ENCODE assay signal across 8 mouse cellular contexts in the genomic region with DNA sequence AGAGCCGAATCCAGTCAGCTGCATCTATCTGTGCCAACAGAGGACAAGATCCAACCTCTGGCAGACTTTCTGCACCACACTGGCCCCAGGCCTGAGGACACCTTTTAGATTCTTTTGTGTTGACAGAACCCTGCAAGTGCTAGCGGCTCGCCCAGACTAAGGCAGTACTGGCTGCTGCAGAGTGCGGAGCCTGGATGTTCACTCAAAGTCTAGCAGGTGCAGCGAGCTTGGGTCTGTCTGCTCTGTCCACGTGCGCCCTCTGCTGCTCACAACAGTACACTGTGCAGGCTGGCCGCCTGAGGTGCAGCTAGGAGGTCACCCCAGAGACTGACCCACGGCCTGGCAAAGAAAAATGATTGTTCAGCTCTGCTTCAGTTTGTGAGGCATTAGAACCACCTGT. TPM values are rescaled to one million over a fixed set of nuclear protein-coding genes. Genes with fewer than 3 reads are reported as not detected.
DNase-seq lines count a peak whose midpoint lies in the region; ATAC-seq and TF ChIP-seq lines count a peak whose summit lies in the region.

No protein-coding gene starts in this region.

- no peak for TF ChIP-seq CTCF in Patski (IDR thresholded peaks at IDR 0.05)
- peak; percentile 98 for TF ChIP-seq CTCF in cerebellum, adult 2 months (IDR thresholded peaks at IDR 0.05; ENCODE audit: borderline replicate concordance, insufficient read depth, low read depth, low read length)

- ATAC-seq in Patski: peak; percentile 38
- ATAC-seq in hindbrain, embryonic 14.5 days (ENCODE audit: low FRiP score): peak; percentile 73
- peak; percentile 89 for ATAC-seq in megakaryocyte, adult 5-6 weeks (ENCODE audit: poor library complexity, severe bottlenecking)

- 4% methylated on average over 9 of the region's 9 CpGs for WGBS in cerebellum, adult 2 months
- 11% methylated on average over 9 of the region's 9 CpGs for WGBS in hindbrain, embryonic 14.5 days

- H3K27me3 ChIP-seq in Patski: no peaks in the 10 kb centered on the region
- H3K27me3 ChIP-seq in cerebellum, adult 2 months (ENCODE audit: control insufficient read depth, insufficient read depth, low read length): no peaks in the 10 kb centered on the region
- peaks cover 6% of the 10 kb centered on the region; the same call in 1 of the 2 replicates for H3K27me3 ChIP-seq in hindbrain, embryonic 14.5 days (ENCODE audit: control insufficient read depth, insufficient read depth, low read length)

- no peaks in the 10 kb centered on the region for H3K36me3 ChIP-seq in hindbrain, embryonic 14.5 days (replicated peaks; ENCODE audit: control insufficient read depth, insufficient read depth)

- CTCF ChIA-PET in Patski (lab: Charles Lee): interaction anchor here (0.8 to 5.0 kb wide), 18 partner anchors 9 to 155 kb away, joined by 3 to 67 read pairs (median 4); no protein-coding TSS in a partner anchor

- POLR2A ChIA-PET in Patski (lab: Charles Lee): interaction anchor here (2.1 kb wide), 1 partner anchor 27 kb away, joined by 8 read pairs; no protein-coding TSS in a partner anchor

- H3K9ac ChIP-seq in hindbrain, embryonic 14.5 days: 0 out of 2 replicates have a peak overlapping the region, but pooled peaks have one; percentile 12

- no peak overlapping the region for H3K4me3 ChIP-seq in cerebellum, adult 2 months (replicated peaks; ENCODE audit: insufficient read depth, low read depth, low read length)
- no peak overlapping the region for H3K4me3 ChIP-seq in hindbrain, embryonic 14.5 days (replicated peaks; ENCODE audit: low read length)

- in situ Hi-C loops in Patski (cut with MboI; ENCODE audit: low pct_unique_long_range_greater_than_20kb): loop anchor here (5.0 to 25.0 kb wide), 2 partner anchors 35 to 535 kb away; partner anchors contain the start of genes Ap2a2 and Mob2

- H3K27ac ChIP-seq in cerebellum, adult 2 months (ENCODE audit: insufficient read depth, low read length): no peak overlapping the region
- no peak overlapping the region for H3K27ac ChIP-seq in hindbrain, embryonic 14.5 days

- no peaks in the 10 kb centered on the region for H3K9me3 ChIP-seq in hindbrain, embryonic 14.5 days (ENCODE audit: control insufficient read depth, low read length)

- DNase-seq in Patski (ENCODE audit: low read depth, low spot score): no peak
- DNase-seq in cerebellum, adult 2 months: peak; percentile 84 to 91
- DNase-seq in forelimb bud, embryonic 11.5 days (ENCODE audit: low read depth, low spot score): peak; percentile 68
- DNase-seq in hindbrain, embryonic 14.5 days (ENCODE audit: low spot score): peak; percentile 87
- peak; percentile 69 to 77 for DNase-seq in layer of hippocampus, postnatal 36 days
- DNase-seq in right cerebral cortex, adult 2 months (ENCODE audit: low spot score in 2 of 2): peak; percentile 81 to 88
- peak; percentile 75 for DNase-seq in urinary bladder, postnatal 25 days (ENCODE audit: low spot score)

- TF ChIP-seq POLR2A in cerebellum, adult 2 months (IDR thresholded peaks at IDR 0.05; ENCODE audit: borderline replicate concordance, insufficient read depth, low read length): no peak

- peak overlapping the region; percentile 18; the same call in 1 of the 2 replicates for H3K4me2 ChIP-seq in hindbrain, embryonic 14.5 days (replicated peaks)

- peaks cover 10% of the 10 kb centered on the region; the same call in 1 of the 2 replicates for H3K4me1 ChIP-seq in cerebellum, adult 2 months (ENCODE audit: control insufficient read depth, insufficient read depth, low read length)
- peaks cover 21% of the 10 kb centered on the region for H3K4me1 ChIP-seq in hindbrain, embryonic 14.5 days (replicated peaks; ENCODE audit: control insufficient read depth, insufficient read depth, low read length)

RNA-seq across cellular contexts. Expression of gene Dusp8, which starts 2.1 kb away (rescaled TPM):
- 15.2 TPM for polyA plus RNA-seq in Patski (2021)
- polyA plus RNA-seq in cerebellum, adult 2 months (2012; rRNA removed): 85.8 and 90.1 TPM in 2 replicates
- polyA plus RNA-seq in hindbrain, embryonic 14.5 days (2014; fragmentation: Nextera tagmentation; extraction: Ambion mirVana): 133 and 142 TPM in 2 replicates
- total RNA-seq in layer of hippocampus, postnatal 36 days (2021): 100 to 1,000 TPM; 123 to 125 TPM
- not detected in 2 replicates for total RNA-seq in megakaryocyte, adult 5-6 weeks (2015)
- not detected in 2 replicates for total RNA-seq in megakaryocyte, adult 5-6 weeks (2017)

RNA-seq across cellular contexts. Expression of gene Gm45618, which starts 22.8 kb away (rescaled TPM):
- not detected for polyA plus RNA-seq in Patski (2021)
- not detected in 2 replicates for polyA plus RNA-seq in cerebellum, adult 2 months (2012; rRNA removed)
- not detected in 2 replicates for polyA plus RNA-seq in hindbrain, embryonic 14.5 days (2014; fragmentation: Nextera tagmentation; extraction: Ambion mirVana)
- total RNA-seq in layer of hippocampus, postnatal 36 days (2021): not detected
- total RNA-seq in megakaryocyte, adult 5-6 weeks (2015): not detected in 2 replicates
- not detected in 2 replicates for total RNA-seq in megakaryocyte, adult 5-6 weeks (2017)

RNA-seq across cellular contexts. Expression of gene Mob2, which starts 36.9 kb away (rescaled TPM):
- polyA plus RNA-seq in Patski (2021): 35.2 TPM
- polyA plus RNA-seq in cerebellum, adult 2 months (2012; rRNA removed): 67.5 and 73.4 TPM in 2 replicates
- 46.4 and 50.2 TPM in 2 replicates for polyA plus RNA-seq in hindbrain, embryonic 14.5 days (2014; fragmentation: Nextera tagmentation; extraction: Ambion mirVana)
- total RNA-seq in layer of hippocampus, postnatal 36 days (2021): 10 to 100 TPM; 28.4 to 29.9 TPM
- 25.5 and 34.4 TPM in 2 replicates for total RNA-seq in megakaryocyte, adult 5-6 weeks (2015)
- total RNA-seq in megakaryocyte, adult 5-6 weeks (2017): 29.7 and 31.7 TPM in 2 replicates

RNA-seq across cellular contexts. Expression of gene Gm39115, which starts 38.1 kb away (rescaled TPM):
- polyA plus RNA-seq in Patski (2021): not detected
- not detected in 2 replicates for polyA plus RNA-seq in cerebellum, adult 2 months (2012; rRNA removed)
- not detected in 2 replicates for polyA plus RNA-seq in hindbrain, embryonic 14.5 days (2014; fragmentation: Nextera tagmentation; extraction: Ambion mirVana)
- not detected for total RNA-seq in layer of hippocampus, postnatal 36 days (2021)
- not detected in 2 replicates for total RNA-seq in megakaryocyte, adult 5-6 weeks (2015)
- total RNA-seq in megakaryocyte, adult 5-6 weeks (2017): not detected in 2 replicates

RNA-seq across cellular contexts. Expression of gene Gm45337, which starts 46.6 kb away (rescaled TPM):
- not detected for polyA plus RNA-seq in Patski (2021)
- not detected in 2 replicates for polyA plus RNA-seq in cerebellum, adult 2 months (2012; rRNA removed)
- polyA plus RNA-seq in hindbrain, embryonic 14.5 days (2014; fragmentation: Nextera tagmentation; extraction: Ambion mirVana): 0.15 TPM in 1 of 2 replicates, not detected in the other
- not detected for total RNA-seq in layer of hippocampus, postnatal 36 days (2021)
- not detected in 2 replicates for total RNA-seq in megakaryocyte, adult 5-6 weeks (2015)
- not detected in 2 replicates for total RNA-seq in megakaryocyte, adult 5-6 weeks (2017)

Comparison
In these comparisons a context has a peak if more than half of its experiments do, and no peak if none do; other contexts are left out.
1. ATAC-seq: peak in every context shown above with its lines; median percentile 89 in megakaryocyte, adult 5-6 weeks; 73 in hindbrain, embryonic 14.5 days; 38 in Patski.